Mouse (Mus musculus) kidney, embryonic 14.5 days (tissue): ENCODE data around the gene Arhgef6. TPM values are rescaled to one million over a fixed set of nuclear protein-coding genes. Genes with fewer than 3 reads are reported as not detected.

Experiments used
- ATAC-seq: fragments of 200-750 bp; cut with Nextera tagmentation; 2 replicates; pipeline ENCODE4 v1.8.0; 2017; ENCODE audit warnings: moderate number of reproducible peaks, mild to moderate bottlenecking, moderate TSS enrichment, moderate library complexity; ENCODE audit not compliant: low FRiP score, low TSS enrichment
- H3K27ac ChIP-seq: fragments of 300-500 bp; sonication (generic); 2 replicates; pipeline ENCODE4 v1.5.1; 2014; ENCODE audit warnings: low read depth, mild to moderate bottlenecking, low read length, moderate library complexity, mixed read lengths
- H3K27me3 ChIP-seq: fragments of 300-500 bp; sonication (generic); 2 replicates; pipeline ENCODE4 v1.6.1; 2014; ENCODE audit warnings: mild to moderate bottlenecking, low read length; ENCODE audit not compliant: control insufficient read depth, insufficient read depth
- H3K36me3 ChIP-seq: fragments of 300-500 bp; sonication (generic); 2 replicates; pipeline ENCODE4 v1.6.1; 2014; ENCODE audit warnings: low read length, mixed read lengths; ENCODE audit not compliant: control insufficient read depth, insufficient read depth
- H3K4me1 ChIP-seq: fragments of 300-500 bp; sonication (generic); 2 replicates; pipeline ENCODE4 v1.6.1; 2014; ENCODE audit warnings: low read length, mixed read lengths; ENCODE audit not compliant: control insufficient read depth, insufficient read depth
- H3K4me2 ChIP-seq: fragments of 300-500 bp; sonication (generic); replicated peaks from 2 replicates; pipeline ENCODE4 v1.6.1; 2014; ENCODE audit warnings: low read depth, mild to moderate bottlenecking, low read length
- H3K4me3 ChIP-seq: fragments of 300-500 bp; sonication (generic); 2 replicates; pipeline ENCODE4 v1.5.1; 2014; ENCODE audit warnings: mild to moderate bottlenecking, low read length
- H3K9ac ChIP-seq: fragments of 300-500 bp; sonication (generic); 2 replicates; pipeline ENCODE4 v1.6.1; 2014; ENCODE audit warnings: low read depth, mild to moderate bottlenecking, low read length, moderate library complexity
- H3K9me3 ChIP-seq: fragments of 300-500 bp; sonication (generic); 2 replicates; pipeline ENCODE4 v1.6.1; 2016; ENCODE audit warnings: low read length; ENCODE audit not compliant: control insufficient read depth
- WGBS: fragments of 180-500 bp; shearing (Covaris S2); extraction: QIAGEN DNeasy Blood & Tissue Kit; methylation state at CpG from one replicate; pipeline ENCODE4 v1.1.7; 2014; 5-methylcytosine and 5-hydroxymethylcytosine counted together
- polyA plus RNA-seq: library from polyadenylated mRNA; unstranded; fragments of >200 nt; fragmentation: Nextera tagmentation; extraction: Ambion mirVana; gene quantifications from 2 replicates; pipeline ENCODE4 v1.2.1, GENCODE M21; 2014

Gene Arhgef6
- polyA plus RNA-seq, 1 experiment from 2014 or later, result 3.0 TPM

DNA sequence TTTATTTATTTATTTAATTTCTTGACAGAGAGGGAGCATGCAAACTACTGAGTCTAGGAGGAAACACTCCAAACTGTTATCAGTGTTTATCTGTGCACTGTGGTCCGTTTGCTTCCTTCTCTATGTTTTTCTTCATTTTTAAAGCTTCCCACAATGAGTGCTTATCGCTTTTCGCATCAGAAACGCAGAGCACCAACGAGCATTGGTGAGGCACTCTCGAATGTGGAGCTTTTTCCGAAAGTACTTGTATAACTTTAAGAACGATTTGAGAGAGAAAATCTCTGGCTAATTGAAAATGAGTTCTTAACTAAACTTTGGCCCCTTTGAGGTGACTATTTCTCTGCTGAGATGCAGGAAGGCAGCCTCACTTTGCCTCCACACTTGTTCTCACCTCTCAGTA, 151.2 kb downstream of the Arhgef6 start:
- Histone ChIP-seq H3K9me3 (no peaks in the 10 kb centered on the region), H3K9ac (no peak overlapping the region), H3K4me1 (no peaks in the 10 kb centered on the region), H3K27ac (no peak overlapping the region), H3K4me2 (no peak overlapping the region), H3K36me3 (no peaks in the 10 kb centered on the region), H3K4me3 (no peak overlapping the region), H3K27me3 (no peaks in the 10 kb centered on the region)
- WGBS, result 85% methylated on average over 8 of the region's 8 CpGs
- ATAC-seq, result no peak

DNA sequence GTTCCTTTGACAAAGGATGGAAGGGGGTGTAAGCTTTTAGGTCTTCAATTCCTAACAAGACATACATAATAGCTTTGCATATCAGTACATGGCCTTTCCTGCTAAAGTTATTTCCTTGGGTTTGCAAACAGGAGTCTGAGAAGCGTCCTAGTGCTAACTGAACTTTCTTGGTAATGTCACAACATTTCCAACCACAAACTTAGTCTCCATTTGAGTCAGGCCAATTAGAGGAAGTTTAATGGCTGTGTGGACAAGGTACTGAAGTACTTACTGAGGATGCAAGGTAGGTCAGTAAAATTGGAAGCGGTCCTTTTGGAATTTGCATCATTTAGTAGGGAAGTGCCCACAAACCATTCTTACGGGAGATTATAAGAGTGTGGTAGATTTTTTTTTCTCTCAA, 155.2 kb downstream of the Arhgef6 start:
- H3K36me3 ChIP-seq, result no peaks in the 10 kb centered on the region
- WGBS, result 92% methylated on average over 3 of the region's 3 CpGs
- no peak overlapping the region for H3K27ac ChIP-seq
- H3K27me3 ChIP-seq, result no peaks in the 10 kb centered on the region
- H3K4me2 ChIP-seq, result no peak overlapping the region
- H3K9me3 ChIP-seq, result no peaks in the 10 kb centered on the region
- no peak for ATAC-seq
- no peak overlapping the region for H3K9ac ChIP-seq
- no peak overlapping the region for H3K4me3 ChIP-seq
- no peaks in the 10 kb centered on the region for H3K4me1 ChIP-seq

DNA sequence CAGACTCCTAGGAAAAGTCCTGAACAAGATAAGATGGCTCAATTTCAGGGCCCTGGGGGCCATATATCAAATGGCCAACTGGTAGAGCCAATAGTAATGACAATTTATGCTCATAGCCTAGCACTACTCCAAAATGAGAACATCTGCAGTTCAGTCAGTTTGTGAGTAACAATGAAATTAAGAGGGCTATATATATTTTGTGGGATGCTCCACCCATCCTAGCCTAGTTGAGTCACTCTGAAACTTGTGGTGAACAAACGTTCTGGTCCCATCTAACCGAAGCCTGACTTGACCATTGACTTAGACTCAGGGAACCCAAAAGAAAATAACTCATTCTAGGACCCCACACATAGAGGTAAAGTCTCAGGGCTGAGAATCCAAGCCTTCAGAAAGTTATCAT, 156.1 kb downstream of the Arhgef6 start:
- Histone ChIP-seq H3K27ac (no peak overlapping the region), H3K4me1 (no peaks in the 10 kb centered on the region), H3K36me3 (no peaks in the 10 kb centered on the region), H3K4me3 (no peak overlapping the region), H3K4me2 (no peak overlapping the region), H3K9ac (no peak overlapping the region), H3K27me3 (no peaks in the 10 kb centered on the region), H3K9me3 (no peaks in the 10 kb centered on the region)
- ATAC-seq, result no peak
- WGBS, result 88% methylated on average over 2 of the region's 2 CpGs

Other genes with a start within 250 kb of the Arhgef6 start
- gene Cd40lg, start 126.6 kb downstream of the Arhgef6 start, polyA plus RNA-seq, result not detected in 2 replicates
- gene Rbmx, start 54.3 kb upstream of the Arhgef6 start, polyA plus RNA-seq, result 115 and 169 TPM in 2 replicates
- not detected in 2 replicates for gene Gm364, start 70.4 kb upstream of the Arhgef6 start, polyA plus RNA-seq
- not detected in 2 replicates for gene Gpr101, start 165.0 kb upstream of the Arhgef6 start, polyA plus RNA-seq